Mouse (Mus musculus): Measurements from ENCODE around the gene Chrna1. TPM values are rescaled to one million over a fixed set of nuclear protein-coding genes. Genes with fewer than 3 reads are reported as not detected.
A peak's percentile ranks its signal among the peaks of the same experiment; 100 is the strongest.

Chrna1 gene
- polyA plus RNA-seq (2015; fragmentation: Nextera tagmentation; extraction: Ambion mirVana), result 10.8 and 24.1 TPM in 2 replicates

GRCm38 (mm10) chr2:73580166-73580565, at the start of gene Chrna1:
TSS of gene Chrna1 (minus strand) at chr2:73580338.
- Histone ChIP-seq H3K36me3 (no peaks in the 10 kb centered on the region), H3K27ac (no peak within 1 kb of the TSS), H3K4me1 (peaks cover 6% of the 10 kb centered on the region; the same call in 1 of the 2 replicates), H3K9me3 (no peaks in the 10 kb centered on the region), H3K4me3 (peak within 1 kb of the TSS; percentile 8; the same call in 1 of the 2 replicates), H3K27me3 (no peaks in the 10 kb centered on the region), H3K4me2 (no peak within 1 kb of the TSS), H3K9ac (no peak within 1 kb of the TSS)
- 88% methylated on average over 9 of the region's 9 CpGs for WGBS
- peak; percentile 37 for ATAC-seq (ENCODE audit: insufficient number of reproducible peaks, low FRiP score, low TSS enrichment, low read depth)

GRCm38 (mm10) chr2:73618486-73619052, 38.4 kb upstream of the Chrna1 start:
- H3K27ac ChIP-seq, result no peak overlapping the region
- H3K4me2 ChIP-seq, result no peak overlapping the region
- ATAC-seq (ENCODE audit: insufficient number of reproducible peaks, low FRiP score, low TSS enrichment, low read depth), result no peak

GRCm38 (mm10) chr2:73616434-73617057, 36.4 kb upstream of the Chrna1 start:
- Histone ChIP-seq H3K27me3 (no peaks in the 10 kb centered on the region), H3K36me3 (peaks cover 4% of the 10 kb centered on the region; the same call in 1 of the 2 replicates), H3K4me3 (no peak overlapping the region), H3K4me2 (no peak overlapping the region), H3K4me1 (peaks cover 5% of the 10 kb centered on the region), H3K9ac (no peak overlapping the region), H3K27ac (no peak overlapping the region), H3K9me3 (no peaks in the 10 kb centered on the region)
- ATAC-seq (ENCODE audit: insufficient number of reproducible peaks, low FRiP score, low TSS enrichment, low read depth), result no peak
- 72% methylated on average over 17 of the region's 17 CpGs for WGBS

More at GRCm38 (mm10) chr2:73618486-73619052, 38.4 kb upstream of the Chrna1 start:
- WGBS, result 50% methylated on average over 4 of the region's 4 CpGs
- Histone ChIP-seq H3K9ac (no peak overlapping the region), H3K4me3 (no peak overlapping the region), H3K36me3 (peaks cover 4% of the 10 kb centered on the region; the same call in 1 of the 2 replicates), H3K4me1 (peaks cover 5% of the 10 kb centered on the region), H3K9me3 (no peaks in the 10 kb centered on the region), H3K27me3 (no peaks in the 10 kb centered on the region)

GRCm38 (mm10) chr2:73615456-73615855, 35.3 kb upstream of the Chrna1 start:
- Histone ChIP-seq H3K4me1 (peaks cover 5% of the 10 kb centered on the region), H3K9me3 (no peaks in the 10 kb centered on the region), H3K4me2 (no peak overlapping the region), H3K36me3 (peaks cover 4% of the 10 kb centered on the region; the same call in 1 of the 2 replicates), H3K4me3 (no peak overlapping the region), H3K27ac (no peak overlapping the region), H3K27me3 (no peaks in the 10 kb centered on the region), H3K9ac (no peak overlapping the region)
- 82% methylated on average over 5 of the region's 5 CpGs for WGBS
- no peak for ATAC-seq (ENCODE audit: insufficient number of reproducible peaks, low FRiP score, low TSS enrichment, low read depth)

- peaks cover 4% of the 10 kb centered on the region; the same call in 1 of the 2 replicates for H3K36me3 ChIP-seq
- H3K27ac ChIP-seq, result no peak overlapping the region
- H3K9ac ChIP-seq, result no peak overlapping the region
- H3K4me3 ChIP-seq, result no peak overlapping the region
- WGBS, result 97% methylated on average over 8 of the region's 8 CpGs
- no peaks in the 10 kb centered on the region for H3K27me3 ChIP-seq
- H3K9me3 ChIP-seq, result no peaks in the 10 kb centered on the region
- H3K4me2 ChIP-seq, result no peak overlapping the region
- peaks cover 5% of the 10 kb centered on the region for H3K4me1 ChIP-seq
- ATAC-seq (ENCODE audit: insufficient number of reproducible peaks, low FRiP score, low TSS enrichment, low read depth), result no peak
These were observed 34.2 kb upstream of the Chrna1 start for GRCm38 (mm10) chr2:73614303-73614702.

- peaks cover 4% of the 10 kb centered on the region; the same call in 1 of the 2 replicates for H3K36me3 ChIP-seq
- no peaks in the 10 kb centered on the region for H3K9me3 ChIP-seq
- no peak overlapping the region for H3K27ac ChIP-seq
- H3K9ac ChIP-seq, result no peak overlapping the region
- H3K4me2 ChIP-seq, result no peak overlapping the region
- H3K4me1 ChIP-seq, result no peaks in the 10 kb centered on the region
- H3K27me3 ChIP-seq, result no peaks in the 10 kb centered on the region
- 88% methylated on average over 7 of the region's 7 CpGs for WGBS
- H3K4me3 ChIP-seq, result no peak overlapping the region
- ATAC-seq (ENCODE audit: insufficient number of reproducible peaks, low FRiP score, low TSS enrichment, low read depth), result no peak
These were observed 32.8 kb upstream of the Chrna1 start for GRCm38 (mm10) chr2:73612941-73613340.

GRCm38 (mm10) chr2:73612367-73612914, 32.3 kb upstream of the Chrna1 start:
- ATAC-seq (ENCODE audit: insufficient number of reproducible peaks, low FRiP score, low TSS enrichment, low read depth), result no peak
- Histone ChIP-seq H3K36me3 (no peaks in the 10 kb centered on the region), H3K4me3 (no peak overlapping the region), H3K9ac (no peak overlapping the region), H3K4me2 (no peak overlapping the region), H3K27ac (no peak overlapping the region), H3K9me3 (no peaks in the 10 kb centered on the region), H3K4me1 (0 out of 2 replicates have a peak, but pooled peaks cover 2% of the 10 kb centered on the region), H3K27me3 (no peaks in the 10 kb centered on the region)
- WGBS, result 77% methylated on average over 6 of the region's 6 CpGs

- no peak overlapping the region for H3K4me3 ChIP-seq
- no peaks in the 10 kb centered on the region for H3K9me3 ChIP-seq
- WGBS, result 49% methylated on average over 6 of the region's 6 CpGs
- H3K4me1 ChIP-seq, result 0 out of 2 replicates have a peak, but pooled peaks cover 3% of the 10 kb centered on the region
- no peak overlapping the region for H3K4me2 ChIP-seq
- no peak overlapping the region for H3K9ac ChIP-seq
- H3K36me3 ChIP-seq, result no peaks in the 10 kb centered on the region
- no peak overlapping the region for H3K27ac ChIP-seq
- no peaks in the 10 kb centered on the region for H3K27me3 ChIP-seq
- ATAC-seq (ENCODE audit: insufficient number of reproducible peaks, low FRiP score, low TSS enrichment, low read depth), result no peak
These were observed 31.7 kb upstream of the Chrna1 start for GRCm38 (mm10) chr2:73611798-73612197.

GRCm38 (mm10) chr2:73609724-73610210, 29.6 kb upstream of the Chrna1 start:
- H3K4me3 ChIP-seq, result no peak overlapping the region
- ATAC-seq (ENCODE audit: insufficient number of reproducible peaks, low FRiP score, low TSS enrichment, low read depth), result no peak
- no peak overlapping the region for H3K4me2 ChIP-seq
- H3K27ac ChIP-seq, result no peak overlapping the region
- H3K9me3 ChIP-seq, result no peaks in the 10 kb centered on the region
- H3K9ac ChIP-seq, result no peak overlapping the region
- 84% methylated on average over 3 of the region's 3 CpGs for WGBS
- H3K4me1 ChIP-seq, result peaks cover 6% of the 10 kb centered on the region; the same call in 1 of the 2 replicates
- H3K27me3 ChIP-seq, result no peaks in the 10 kb centered on the region
- no peaks in the 10 kb centered on the region for H3K36me3 ChIP-seq

- no peak overlapping the region for H3K4me2 ChIP-seq
- H3K4me3 ChIP-seq, result no peak overlapping the region
- H3K9me3 ChIP-seq, result no peaks in the 10 kb centered on the region
- H3K36me3 ChIP-seq, result no peaks in the 10 kb centered on the region
- no peak overlapping the region for H3K9ac ChIP-seq
- H3K27me3 ChIP-seq, result no peaks in the 10 kb centered on the region
- no peak for ATAC-seq (ENCODE audit: insufficient number of reproducible peaks, low FRiP score, low TSS enrichment, low read depth)
- H3K27ac ChIP-seq, result no peak overlapping the region
- peaks cover 6% of the 10 kb centered on the region; the same call in 1 of the 2 replicates for H3K4me1 ChIP-seq
- WGBS, result 79% methylated on average over 5 of the region's 5 CpGs
These were observed 29.1 kb upstream of the Chrna1 start for GRCm38 (mm10) chr2:73609067-73609723.

GRCm38 (mm10) chr2:73608391-73608790, 28.3 kb upstream of the Chrna1 start:
- peaks cover 6% of the 10 kb centered on the region; the same call in 1 of the 2 replicates for H3K4me1 ChIP-seq
- no peak overlapping the region for H3K4me2 ChIP-seq
- no peak overlapping the region for H3K27ac ChIP-seq
- H3K9ac ChIP-seq, result no peak overlapping the region
- ATAC-seq (ENCODE audit: insufficient number of reproducible peaks, low FRiP score, low TSS enrichment, low read depth), result no peak
- H3K27me3 ChIP-seq, result no peaks in the 10 kb centered on the region
- H3K9me3 ChIP-seq, result no peaks in the 10 kb centered on the region
- WGBS, result 55% methylated on average over 6 of the region's 6 CpGs
- no peak overlapping the region for H3K4me3 ChIP-seq
- no peaks in the 10 kb centered on the region for H3K36me3 ChIP-seq
